Mouse (Mus musculus): ENCODE results near the gene Usp54.
"Not testable (repeated sequence)": the region's sequence is repeated elsewhere in the genome, so short reads cannot be mapped to it uniquely, and the experiment has no call there.

Usp54 gene

GRCm38 (mm10) chr14:20654690-20655421, 14.0 kb upstream of the Usp54 start:
- no peak for DNase-seq (ENCODE audit: low read depth, low spot score)

DNA sequence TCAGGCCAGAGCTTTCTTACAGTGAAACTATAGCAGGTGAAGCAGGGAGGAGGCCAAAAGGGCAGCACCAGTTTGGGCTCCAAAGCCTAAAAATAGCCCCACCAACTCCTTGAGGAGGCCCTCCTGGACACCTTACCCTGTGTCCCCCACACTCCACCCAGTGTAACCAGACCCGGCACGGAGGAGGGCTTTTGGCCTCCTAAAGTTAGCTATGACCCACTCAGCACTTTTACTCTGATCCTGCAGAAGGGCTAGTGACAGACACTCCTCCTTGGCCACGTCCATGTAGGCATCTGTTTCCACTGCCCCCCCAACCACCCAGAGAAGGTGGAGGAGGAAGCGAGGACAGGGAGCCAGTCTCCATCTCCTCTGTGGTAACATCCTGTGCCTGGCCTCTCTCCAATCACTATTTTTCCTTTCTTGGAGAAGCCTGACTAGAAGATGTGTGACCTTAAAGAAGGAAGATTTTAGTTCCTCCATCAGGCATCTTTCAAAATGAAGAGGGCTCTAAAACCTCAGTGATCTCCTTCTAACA, 10.9 kb upstream of the Usp54 start:
- no peak for DNase-seq (ENCODE audit: low read depth, low spot score)

DNA sequence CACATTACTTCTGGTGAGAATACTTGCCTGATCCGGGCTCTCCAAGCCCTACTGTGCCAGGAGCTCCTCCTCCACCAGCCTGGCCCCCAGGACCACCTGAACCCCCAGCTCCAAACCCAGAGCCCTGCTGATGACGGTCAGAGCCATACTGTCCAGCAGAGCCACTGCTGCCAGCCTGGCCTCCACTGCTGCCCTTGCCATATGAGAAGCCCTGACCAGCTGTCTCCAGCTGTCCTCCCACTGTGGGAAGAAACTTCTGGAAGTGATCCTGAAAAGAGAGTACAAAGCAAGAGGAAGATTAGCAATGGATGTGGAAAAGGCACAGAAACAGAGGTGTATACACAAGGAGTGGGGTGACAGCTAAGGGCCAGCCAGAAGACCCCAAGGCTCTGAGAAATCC, 10.1 kb upstream of the Usp54 start:
- DNase-seq (ENCODE audit: low read depth, low spot score), result no peak

DNA sequence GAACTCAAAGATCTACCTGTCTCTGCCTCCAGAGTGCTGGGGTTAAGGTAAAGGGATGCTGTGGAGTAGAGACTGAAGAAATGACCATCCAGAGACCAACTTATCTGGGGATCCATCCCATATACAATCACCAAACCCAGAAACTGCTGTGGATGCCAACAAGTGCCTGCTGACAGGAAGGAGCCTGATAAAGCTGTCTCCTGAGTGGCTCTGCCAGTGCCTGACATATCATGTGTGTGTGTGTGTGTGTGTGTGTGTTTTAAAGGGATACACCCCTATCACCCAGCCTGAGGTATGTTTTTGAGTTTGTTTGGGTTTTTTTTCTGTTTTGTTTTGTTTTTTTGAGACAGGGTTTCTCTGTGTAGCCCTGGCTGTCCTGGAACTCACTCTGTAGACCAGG, 5.5 kb upstream of the Usp54 start:
- no peak for DNase-seq (ENCODE audit: low read depth, low spot score)

- no peak for DNase-seq (ENCODE audit: low read depth, low spot score)
Observed at GRCm38 (mm10) chr14:20645547-20645946, 4.7 kb upstream of the Usp54 start.

DNA sequence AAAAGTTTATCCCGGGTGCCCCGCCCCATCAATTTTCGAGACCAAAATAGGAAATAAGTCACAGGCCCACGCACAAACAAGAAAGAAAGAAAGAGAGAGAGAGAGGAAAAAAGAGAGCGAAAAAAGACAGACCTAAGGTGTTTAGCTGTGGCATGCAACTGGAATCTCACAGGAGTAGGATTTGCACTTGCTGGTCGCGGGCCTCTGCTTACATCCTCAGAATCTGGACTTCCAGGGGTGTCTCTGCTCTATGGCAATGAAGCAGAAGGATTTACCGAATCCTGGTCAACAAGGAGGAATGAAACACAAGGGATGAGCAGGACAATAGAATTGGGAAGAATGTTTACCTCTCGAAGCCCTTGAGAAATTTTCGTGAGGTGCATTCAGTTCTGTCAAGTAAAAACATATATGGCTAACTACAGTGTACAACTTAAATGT, 594 bp upstream of the Usp54 start:
- no peak for DNase-seq (ENCODE audit: low read depth, low spot score)

DNA sequence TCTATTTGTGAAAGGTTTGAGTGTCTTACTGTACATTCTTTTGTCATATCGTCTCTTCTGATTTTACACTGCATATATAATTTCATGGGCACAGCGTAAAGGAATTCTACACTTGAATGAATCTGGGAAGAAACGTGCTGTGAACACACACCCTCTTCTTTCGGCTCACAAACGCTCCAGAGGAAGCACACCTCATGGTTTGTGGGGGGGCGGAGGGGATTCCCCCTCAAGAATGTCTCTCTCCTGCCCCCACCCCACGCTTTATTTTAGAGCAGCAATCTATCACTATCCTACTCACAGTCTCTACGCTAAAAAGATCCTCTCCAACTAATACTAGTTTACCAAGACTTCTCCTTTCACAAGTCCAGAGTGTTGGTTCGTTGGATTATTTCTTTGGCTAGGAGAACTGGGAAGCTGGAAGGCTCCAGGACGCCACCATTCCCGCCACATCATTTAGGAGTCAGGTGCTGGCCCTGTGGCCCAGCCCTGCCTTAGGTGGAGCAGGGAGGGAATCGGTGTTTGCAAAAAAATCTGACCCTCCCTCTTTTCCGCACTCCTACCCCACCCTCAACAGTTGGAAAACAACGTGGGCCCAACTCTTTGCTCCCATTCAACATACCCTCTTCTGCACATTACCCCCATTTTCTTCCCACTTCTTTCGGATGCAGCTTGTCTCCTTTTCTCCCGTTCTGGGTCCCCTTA, 794 bp downstream of the Usp54 start:
- peak; percentile 82 for DNase-seq (ENCODE audit: low read depth, low spot score)

- no peak for DNase-seq (ENCODE audit: low read depth, low spot score)
Observed at GRCm38 (mm10) chr14:20638702-20639101, 2.2 kb downstream of the Usp54 start.

DNA sequence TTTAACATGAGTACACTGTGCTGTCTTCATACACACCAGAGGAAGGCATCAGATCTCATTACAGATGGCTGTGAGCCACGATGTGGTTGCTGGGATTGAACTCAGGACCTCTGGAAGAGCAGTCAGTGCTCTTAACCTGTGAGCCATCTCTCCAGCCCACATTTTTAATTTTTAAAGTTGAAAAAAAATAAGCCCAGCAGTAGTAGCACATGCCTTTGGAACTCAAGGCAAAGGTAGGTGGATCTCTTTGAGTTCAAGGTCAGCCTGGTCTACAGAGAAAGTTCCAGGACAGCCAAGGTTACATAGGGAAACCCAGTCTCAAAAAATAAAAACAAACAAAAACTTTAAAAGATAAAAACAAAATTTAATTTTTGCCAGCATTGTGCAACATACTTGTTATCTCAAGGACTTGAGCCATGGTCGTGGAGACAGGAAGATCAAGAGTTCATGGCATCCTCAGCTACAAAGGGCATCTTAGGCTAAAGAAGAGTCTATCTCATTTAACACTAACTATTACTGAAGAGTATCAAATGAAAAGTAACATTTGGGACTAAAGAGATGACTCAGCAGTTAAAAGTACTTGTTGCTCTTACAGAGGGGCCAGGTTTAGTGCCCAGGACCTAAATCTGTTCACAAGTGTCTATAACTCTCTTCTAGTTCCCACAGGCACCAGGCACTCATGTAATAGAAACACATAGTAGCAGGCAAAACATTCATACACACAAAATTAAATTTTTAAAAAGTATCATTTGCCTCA, 2.9 kb downstream of the Usp54 start:
- DNase-seq (ENCODE audit: low read depth, low spot score), result no peak

DNA sequence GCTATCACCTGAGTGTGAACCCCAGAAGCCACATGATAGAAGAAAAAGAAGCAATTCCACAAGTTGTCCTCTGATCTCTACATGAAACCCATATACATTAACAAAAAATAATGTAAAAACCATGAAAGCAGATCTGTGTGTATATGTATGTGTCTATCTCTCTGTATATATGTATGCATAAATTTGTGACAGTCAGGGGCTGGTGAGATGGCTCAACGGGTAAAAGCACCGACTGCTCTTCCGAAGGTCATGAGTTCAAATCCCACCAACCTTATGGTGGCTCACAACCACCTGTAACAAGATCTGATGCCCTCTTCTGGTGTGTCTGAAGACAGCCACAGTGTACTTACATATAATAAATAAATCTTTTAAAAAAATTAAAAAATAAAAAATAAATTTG, 3.9 kb downstream of the Usp54 start:
- DNase-seq (ENCODE audit: low read depth, low spot score), result not testable (repeated sequence)

GRCm38 (mm10) chr14:20635546-20635945, 5.3 kb downstream of the Usp54 start:
- DNase-seq (ENCODE audit: low read depth, low spot score), result no peak

GRCm38 (mm10) chr14:20631253-20631652, 9.6 kb downstream of the Usp54 start:
- DNase-seq (ENCODE audit: low read depth, low spot score), result no peak

- DNase-seq (ENCODE audit: low read depth, low spot score), result peak; percentile 31
Observed at GRCm38 (mm10) chr14:20626971-20627370, 13.9 kb downstream of the Usp54 start.

DNA sequence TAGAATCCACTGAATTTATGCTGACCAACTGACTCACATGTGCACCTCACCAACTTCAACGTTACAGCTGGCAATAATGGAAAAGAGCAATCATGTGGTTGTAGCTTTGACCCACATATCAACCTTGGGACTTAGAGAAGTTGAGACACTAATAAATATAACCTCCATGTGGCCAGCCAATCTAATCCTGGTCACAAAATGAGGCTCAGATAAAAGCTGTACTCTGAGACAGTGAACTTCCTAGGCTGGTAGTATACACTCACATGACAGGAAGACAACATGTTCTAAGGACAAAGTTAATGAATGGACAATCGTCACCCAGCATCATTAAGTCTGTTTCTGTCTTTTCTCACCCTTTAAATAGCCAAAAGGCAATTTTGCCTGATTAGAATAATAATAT, 14.4 kb downstream of the Usp54 start:
- DNase-seq (ENCODE audit: low read depth, low spot score), result no peak

DNA sequence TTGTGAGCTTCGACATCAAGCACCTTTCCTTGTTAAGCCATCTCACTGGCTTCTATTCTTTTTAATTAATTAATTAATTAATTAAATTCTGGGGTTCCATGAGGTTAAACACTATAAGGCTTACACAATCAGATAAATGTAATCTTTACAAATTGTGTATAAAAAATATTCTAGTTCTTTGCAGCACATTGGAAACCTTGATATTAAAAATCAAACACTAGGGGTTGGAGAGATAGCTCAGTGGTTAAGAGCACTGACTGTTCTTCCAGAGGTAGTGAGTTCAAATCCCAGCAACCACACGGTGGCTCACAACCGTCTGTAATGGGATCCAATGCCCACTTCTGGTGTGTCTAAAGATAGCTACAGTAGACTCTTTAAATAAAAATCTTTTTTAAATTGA, 18.0 kb downstream of the Usp54 start:
- DNase-seq (ENCODE audit: low read depth, low spot score), result no peak

GRCm38 (mm10) chr14:20622412-20622811, 18.5 kb downstream of the Usp54 start:
- DNase-seq (ENCODE audit: low read depth, low spot score), result no peak

DNA sequence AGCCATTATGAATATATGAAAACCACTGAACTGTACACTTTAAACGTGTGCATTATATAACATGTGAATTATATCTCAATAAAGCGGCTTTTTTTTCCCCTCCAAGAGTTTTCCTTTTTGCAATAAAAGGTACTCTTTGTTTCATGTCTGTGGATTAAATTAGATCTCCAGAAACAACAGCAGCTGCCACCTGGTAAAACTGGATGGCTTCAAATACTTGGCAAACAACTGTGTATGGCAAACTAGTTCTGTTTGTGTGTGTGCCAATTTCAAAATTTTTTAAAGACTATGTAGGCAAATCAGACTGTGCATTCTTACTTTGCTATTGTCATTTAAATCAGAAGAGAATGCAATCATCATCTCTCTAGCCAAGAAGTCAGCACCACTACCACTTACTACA, 19.0 kb downstream of the Usp54 start:
- no peak for DNase-seq (ENCODE audit: low read depth, low spot score)

- DNase-seq (ENCODE audit: low read depth, low spot score), result no peak
Observed at GRCm38 (mm10) chr14:20619131-20619530, 21.7 kb downstream of the Usp54 start.

DNA sequence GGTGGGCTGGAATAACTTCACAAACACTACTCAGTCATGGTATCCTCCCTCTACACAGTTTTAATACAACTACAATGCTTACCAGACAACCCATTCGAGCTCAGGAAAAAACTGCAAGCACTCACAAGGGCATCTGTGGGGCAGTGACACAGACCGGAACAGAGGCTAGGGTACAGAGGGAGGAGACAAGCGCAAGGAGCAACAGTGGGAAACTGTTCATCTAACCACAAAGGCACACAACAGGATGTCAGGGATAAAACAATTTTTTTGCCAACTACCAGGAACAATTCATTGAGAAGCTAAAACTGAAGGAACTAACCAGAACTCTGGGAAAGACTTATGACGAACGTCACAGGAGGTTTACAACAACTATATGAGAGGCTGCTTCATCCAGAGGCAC, 22.7 kb downstream of the Usp54 start:
- DNase-seq (ENCODE audit: low read depth, low spot score), result no peak

DNA sequence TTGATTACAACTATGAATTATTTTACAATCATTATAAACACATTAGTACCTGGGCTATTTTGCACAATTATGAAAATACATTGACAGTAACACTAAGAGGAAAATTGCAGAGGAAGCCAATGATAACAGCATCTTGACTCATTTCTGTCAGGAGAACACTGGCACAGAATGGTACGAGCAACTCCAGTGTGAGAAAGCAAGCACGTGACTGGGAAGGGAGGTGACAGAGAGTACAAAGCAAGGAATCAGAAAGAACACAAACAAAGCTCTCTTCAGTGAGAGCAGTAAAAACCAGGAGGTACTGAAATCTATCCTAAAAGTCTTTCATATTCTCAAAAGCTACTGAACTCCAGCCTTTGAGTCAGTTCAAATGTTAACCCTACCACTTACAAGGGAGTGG, 24.4 kb downstream of the Usp54 start:
- DNase-seq (ENCODE audit: low read depth, low spot score), result peak; percentile 52

DNA sequence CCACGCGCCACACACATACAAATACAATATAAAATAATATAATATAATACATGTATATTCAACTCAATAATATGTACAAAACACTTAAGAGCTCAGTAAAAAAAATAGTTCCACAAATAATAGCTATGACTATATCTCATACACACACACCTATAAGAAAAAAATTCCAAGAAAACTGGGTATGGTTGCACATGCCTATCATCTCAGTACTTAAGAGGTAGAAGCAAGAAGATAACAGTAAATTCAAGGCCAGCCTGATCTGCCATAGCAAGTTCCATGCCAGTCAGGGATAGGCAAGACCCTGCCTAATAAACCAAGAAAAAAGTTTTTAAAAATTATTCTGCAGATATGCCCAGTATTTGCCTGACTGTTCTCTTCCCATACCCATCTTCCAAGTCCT, 25.8 kb downstream of the Usp54 start:
- no peak for DNase-seq (ENCODE audit: low read depth, low spot score)

GRCm38 (mm10) chr14:20612820-20613219, 28.0 kb downstream of the Usp54 start:
- no peak for DNase-seq (ENCODE audit: low read depth, low spot score)
